ENCODE assay signal across 16 mouse cellular contexts in the genomic region with DNA sequence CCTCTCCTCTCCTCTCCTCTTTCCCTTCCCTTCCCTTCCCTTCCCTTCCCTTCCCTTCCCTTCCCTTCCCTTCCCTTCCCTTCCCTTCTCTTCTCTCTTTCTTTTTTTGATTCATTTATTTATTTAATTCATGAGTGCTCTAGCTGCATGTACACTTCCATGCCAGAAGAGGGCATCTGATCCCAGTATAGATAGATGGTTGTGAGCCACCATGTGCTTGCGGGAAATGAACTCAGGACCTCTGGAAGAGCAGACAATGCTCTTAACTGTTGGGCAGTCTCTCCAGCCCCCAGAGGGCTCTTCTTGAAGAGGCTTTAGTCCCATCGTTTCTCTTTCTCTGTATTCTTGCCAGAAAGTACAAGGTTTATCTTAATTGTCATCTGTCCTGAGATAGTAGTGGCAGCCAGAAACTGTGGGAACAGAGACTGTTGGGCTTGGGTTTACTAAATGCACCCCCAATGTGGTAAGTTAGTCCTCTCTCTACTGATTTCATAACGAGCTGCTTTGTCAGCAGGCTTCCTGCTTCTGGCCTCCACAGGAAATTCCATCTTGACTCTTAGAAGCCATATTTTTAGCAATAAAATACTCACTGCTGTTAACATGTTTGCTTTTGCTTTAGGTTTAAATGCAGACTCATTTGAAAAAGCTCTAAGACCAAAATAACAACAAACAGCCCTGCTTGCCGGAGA. TPM values are rescaled to one million over a fixed set of nuclear protein-coding genes. Genes with fewer than 3 reads are reported as not detected.
DNase-seq lines count a peak whose midpoint lies in the region; ATAC-seq and TF ChIP-seq lines count a peak whose summit lies in the region.
"Had no signal": no experiment of that assay in that cellular context is flagged by ENCODE, and none has a peak within 500 bp of the region (broad histone marks: within the 10 kb centered on the region; RNA-seq: fewer than 3 reads in every experiment).

No protein-coding gene starts in this region.

- ATAC-seq in kidney, postnatal 0 days (replicated peaks; ENCODE audit: low FRiP score, low read depth) = no peak
- peak; percentile 67 for ATAC-seq in granulocyte monocyte progenitor cell, adult 5-6 weeks (replicated peaks; ENCODE audit: poor library complexity, severe bottlenecking)
- ATAC-seq: Patski had no signal

- DNase-seq in kidney, postnatal 0 days (ENCODE audit: low spot score) = peak; percentile 38
- no peak for DNase-seq in kidney, adult 8-10 months
- DNase-seq in CD4-positive, CD25-positive, alpha-beta regulatory T cell, adult 2 months (ENCODE audit: low read depth, low spot score) = peak; percentile 36
- peak; percentile 25 for DNase-seq in ES-E14 (ENCODE audit: low read depth, low spot score)
- no peak for DNase-seq in heart, postnatal 14 days
- DNase-seq in adrenal gland, adult 8-10 months = no peak
- DNase-seq: adrenal gland, postnatal 25 days; cerebellum, adult 18-20 months; gastrocnemius, postnatal 36 days; kidney, postnatal 14 days had no signal

- H3K4me2 ChIP-seq in kidney, postnatal 0 days (ENCODE audit: low read length) = no peak overlapping the region
- H3K4me2 ChIP-seq: liver, embryonic 15.5 days; neural tube, embryonic 13.5 days had no signal

- in situ Hi-C loops in ES-E14 (cut with MboI; ENCODE audit: low sequenced_read_pairs in 2 of 2, unreplicated experiment in 2 of 2) = loop anchor here (10.0 to 25.0 kb wide), 2 partner anchors 819 to 822 kb away; no protein-coding TSS in a partner anchor

- H3K27me3 ChIP-seq in kidney, postnatal 0 days (ENCODE audit: insufficient read depth, low read length) = no peaks in the 10 kb centered on the region
- H3K27me3 ChIP-seq: liver, embryonic 15.5 days; neural tube, embryonic 13.5 days had no signal

- H3K4me1 ChIP-seq in kidney, postnatal 0 days (replicated peaks; ENCODE audit: insufficient read depth, low read length) = no peaks in the 10 kb centered on the region
- no peaks in the 10 kb centered on the region for H3K4me1 ChIP-seq in ES-E14 (ENCODE audit: control insufficient read depth in 2 of 2, insufficient read depth in 2 of 2, low read length in 2 of 2, poor library complexity in 1 of 2)
- H3K4me1 ChIP-seq: liver, embryonic 15.5 days; neural tube, embryonic 13.5 days had no signal

- no peak overlapping the region for H3K9ac ChIP-seq in kidney, postnatal 0 days (ENCODE audit: low read depth, low read length)
- no peak overlapping the region for H3K9ac ChIP-seq in ES-E14 (ENCODE audit: insufficient read depth, low read depth, low read length, poor library complexity, severe bottlenecking)
- H3K9ac ChIP-seq: liver, embryonic 15.5 days; neural tube, embryonic 13.5 days had no signal

- H3K4me3 ChIP-seq in kidney, postnatal 0 days (replicated peaks; ENCODE audit: low read depth, low read length) = no peak overlapping the region
- no peak overlapping the region for H3K4me3 ChIP-seq in ES-E14 (ENCODE audit: insufficient read depth in 1 of 2, low read depth in 1 of 2, low read length in 2 of 2, poor library complexity in 1 of 2, severe bottlenecking in 1 of 2)
- H3K4me3 ChIP-seq: liver, embryonic 15.5 days; neural tube, embryonic 13.5 days had no signal

- H3K27ac ChIP-seq in kidney, postnatal 0 days = no peak overlapping the region
- no peak overlapping the region for H3K27ac ChIP-seq in ES-E14 (ENCODE audit: insufficient read depth, low read depth, low read length, poor library complexity, severe bottlenecking)
- H3K27ac ChIP-seq: liver, embryonic 15.5 days; neural tube, embryonic 13.5 days had no signal

- no peaks in the 10 kb centered on the region for H3K9me3 ChIP-seq in kidney, postnatal 0 days (replicated peaks; ENCODE audit: low read length)
- no peaks in the 10 kb centered on the region for H3K9me3 ChIP-seq in ES-E14 (ENCODE audit: control insufficient read depth, insufficient read depth, low read depth, low read length)
- H3K9me3 ChIP-seq: liver, embryonic 15.5 days; neural tube, embryonic 13.5 days had no signal

- H3K36me3 ChIP-seq in kidney, postnatal 0 days (ENCODE audit: insufficient read depth, low read length) = no peaks in the 10 kb centered on the region
- no peaks in the 10 kb centered on the region for H3K36me3 ChIP-seq in ES-E14 (ENCODE audit: control insufficient read depth, insufficient read depth, low read length, poor library complexity, severe bottlenecking)
- H3K36me3 ChIP-seq: liver, embryonic 15.5 days; neural tube, embryonic 13.5 days had no signal

- 37% methylated on average over 4 of the region's 4 CpGs for WGBS in kidney, postnatal 0 days

- intact Hi-C loops in heart, postnatal 14 days (cut with DNase I) = no loop called here

- peak; percentile 64 for TF ChIP-seq CTCF in kidney, postnatal 0 days (IDR thresholded peaks at IDR 0.05; ENCODE audit: low read depth)

TF ChIP-seq in ES-E14, 5 proteins besides CTCF, POLR2A, EP300 and RAD21:
- no peak for TF ChIP-seq ZNF384 (IDR thresholded peaks at IDR 0.05; ENCODE audit: low read depth, low read length)
- no peak for TF ChIP-seq MAFK (IDR thresholded peaks at IDR 0.05; ENCODE audit: insufficient read depth, low read depth, low read length)
- no peak for TF ChIP-seq HCFC1 (IDR thresholded peaks at IDR 0.05; ENCODE audit: borderline replicate concordance, insufficient read depth, low read length)
- 0 out of 2 replicates have a peak, but pooled peaks have one; percentile 24 for TF ChIP-seq ZC3H11A (IDR thresholded peaks at IDR 0.05; ENCODE audit: borderline replicate concordance, low read depth, low read length)
- TF ChIP-seq CHD2 (IDR thresholded peaks at IDR 0.05; ENCODE audit: low read depth, low read length) = no peak

RNA-seq across cellular contexts. Expression of gene Kcnh8, which starts 36.9 kb away (rescaled TPM):
- 0.30 and 0.33 TPM in 2 replicates for polyA plus RNA-seq in kidney, postnatal 0 days (2015; fragmentation: Nextera tagmentation; extraction: Ambion mirVana)
- 0.18 and 0.53 TPM in 2 replicates for total RNA-seq in ES-E14 (2012; rRNA removed)
- not detected in 2 replicates for total RNA-seq in granulocyte monocyte progenitor cell, adult 5-6 weeks (2014; fragmentation: Nextera tagmentation)
- not detected in 2 replicates for total RNA-seq in granulocyte monocyte progenitor cell, adult 5-6 weeks (2017)
- total RNA-seq in heart, postnatal 14 days (2021) = under 1 TPM in 1 of 2 experiments, not detected in 1; 0.05 TPM
- total RNA-seq in adrenal gland, adult 8-10 months (2022) = under 1 TPM in 1 of 4 experiments, not detected in 3; 0.13 TPM
- total RNA-seq: gastrocnemius, postnatal 36 days; megakaryocyte-erythroid progenitor cell, adult 5-6 weeks had no signal
- polyA plus RNA-seq: heart, embryonic 16.5 days; liver, embryonic 15.5 days; Patski had no signal

Comparison
In these comparisons a context has a peak if more than half of its experiments do, and no peak if none do; other contexts are left out.
1. DNase-seq: peak in kidney, postnatal 0 days (single experiment), CD4-positive, CD25-positive, alpha-beta regulatory T cell, adult 2 months (single experiment) and ES-E14 (single experiment); none in kidney, adult 8-10 months (0 of 2), heart, postnatal 14 days (0 of 2) and adrenal gland, adult 8-10 months (single experiment).